Mouse (Mus musculus) brain, embryonic 14.5 days (tissue): ENCODE measurements around the gene Shroom3.

Source experiments
- CTCF ChIP-seq: fragments of 200-500 bp; IDR thresholded peaks from 2 replicates; pipeline ENCODE4 v1.5.1; 2012; ENCODE audit warnings: inconsistent platforms, mild to moderate bottlenecking, moderate library complexity, borderline replicate concordance; ENCODE audit not compliant: insufficient read depth, insufficient read length; ENCODE audit errors: extremely low read depth
- POLR2A ChIP-seq: fragments of 200-500 bp; IDR thresholded peaks from 2 replicates; pipeline ENCODE4 v1.6.1; 2012; ENCODE audit warnings: mild to moderate bottlenecking, inconsistent platforms, borderline replicate concordance; ENCODE audit not compliant: poor library complexity, insufficient read depth, insufficient read length, severe bottlenecking; ENCODE audit errors: extremely low read depth

DNA sequence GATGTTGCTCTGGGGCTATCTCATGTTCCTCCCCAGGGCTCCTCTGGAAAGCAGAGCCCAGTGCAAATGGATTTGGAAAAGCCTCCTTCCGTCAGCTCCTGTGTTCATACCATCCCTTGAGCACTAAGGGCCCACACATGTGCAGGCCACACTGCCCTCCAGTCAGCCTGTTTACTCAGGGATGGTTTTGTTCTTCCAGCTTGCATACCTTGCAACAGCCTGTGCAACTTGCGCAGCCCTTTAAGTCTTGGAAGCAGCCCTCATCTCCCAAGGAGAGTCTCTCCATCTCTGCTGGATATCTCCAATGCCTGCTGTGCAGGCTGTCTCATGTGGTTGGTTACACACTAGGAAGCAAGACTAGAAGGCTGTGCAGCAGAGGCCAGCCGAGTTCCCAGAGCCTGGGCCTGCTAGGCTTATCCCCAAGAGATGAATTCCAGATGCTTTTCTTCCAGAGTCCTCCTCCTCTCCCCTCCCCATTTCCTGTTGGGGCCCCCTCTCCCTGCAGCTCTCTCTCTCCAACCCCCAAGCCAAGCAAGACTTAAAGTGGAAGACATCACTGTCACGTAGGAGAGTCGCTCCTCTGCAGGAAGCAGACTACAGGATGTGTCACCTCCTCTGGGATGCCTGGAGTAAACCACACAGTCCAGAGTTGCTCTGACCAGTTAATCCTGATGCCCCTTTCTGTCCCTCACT is 314.3 kb downstream of the Shroom3 start:
- TF ChIP-seq CTCF (no peak), POLR2A (no peak)
